Mouse (Mus musculus): ENCODE results near the gene Creb3.
"Not testable (repeated sequence)": the region's sequence is repeated elsewhere in the genome, so short reads cannot be mapped to it uniquely, and the experiment has no call there.

The Creb3 gene

DNA sequence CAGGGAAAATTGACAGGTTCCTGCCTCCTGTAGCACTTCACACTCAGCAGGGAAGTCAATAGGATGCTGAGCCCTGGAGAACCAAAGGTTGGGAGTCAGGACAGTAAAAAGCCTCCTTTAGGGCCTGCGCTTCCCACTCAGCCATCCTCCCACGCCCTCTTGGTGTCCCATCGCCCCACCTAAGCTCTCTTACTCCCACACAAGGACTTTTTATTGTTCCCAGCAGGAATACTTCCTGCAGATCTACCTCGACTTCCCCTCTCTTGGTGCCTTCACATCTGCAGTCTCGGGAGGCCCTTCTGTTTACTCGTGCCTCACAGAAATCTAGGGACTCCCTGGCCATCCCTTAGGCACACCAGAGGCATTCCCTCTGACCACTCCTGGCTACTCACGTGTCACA lies 21.3 kb downstream of the Creb3 start:
- DNase-seq (ENCODE audit: low read depth, low spot score), result no peak

DNA sequence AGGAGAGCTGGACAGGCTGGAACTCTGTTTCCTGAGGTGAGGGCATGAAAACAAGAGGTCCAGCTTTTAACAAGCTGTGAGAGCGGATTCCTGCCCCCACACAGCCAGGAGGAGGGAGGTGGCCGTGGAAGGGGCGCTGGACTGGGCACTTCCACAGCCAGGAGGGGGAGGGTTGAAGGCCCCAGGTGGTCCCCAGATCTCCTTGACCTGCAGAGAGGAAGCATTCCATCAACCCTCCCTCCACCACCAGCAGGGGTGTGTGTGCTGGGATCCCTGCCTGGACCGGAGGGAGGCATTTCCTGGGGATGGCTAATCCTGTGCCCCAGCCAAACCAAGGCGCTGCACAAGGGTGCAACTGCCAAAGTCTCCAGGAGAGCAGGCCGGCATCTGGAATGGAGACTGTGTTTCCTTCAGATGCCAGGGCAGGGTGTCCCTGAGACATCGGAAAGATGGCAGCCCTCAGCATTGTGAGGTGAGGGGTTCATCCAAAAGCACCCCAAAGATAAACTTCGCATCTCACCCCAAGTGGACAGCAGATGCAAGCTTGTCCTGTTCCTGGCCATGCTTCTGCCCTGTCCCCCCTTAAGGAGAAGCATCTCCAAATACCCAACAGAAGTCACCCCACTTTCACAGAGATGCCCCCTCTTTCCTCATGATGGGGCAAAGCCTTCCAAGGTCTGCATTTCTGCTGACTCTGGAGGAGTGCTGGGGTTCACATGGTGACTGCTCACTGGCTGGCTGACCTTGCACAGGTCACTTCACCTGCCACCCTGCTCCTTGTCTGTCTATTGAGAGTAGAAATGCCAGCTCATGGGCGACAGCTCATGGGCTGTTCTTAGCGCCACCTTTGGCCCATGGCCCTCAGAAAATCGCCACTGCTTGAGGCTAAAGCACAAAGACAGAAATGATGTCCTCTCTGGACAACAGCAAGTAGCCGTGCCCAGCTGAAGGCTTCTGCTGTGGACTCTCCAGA lies 22.6 kb downstream of the Creb3 start, which contains the start of gene Msmp:
Gene Msmp, minus strand, starts transcription at position 51 of the 973 bp plus-strand sequence.
- no peak for DNase-seq (ENCODE audit: low read depth, low spot score)

DNA sequence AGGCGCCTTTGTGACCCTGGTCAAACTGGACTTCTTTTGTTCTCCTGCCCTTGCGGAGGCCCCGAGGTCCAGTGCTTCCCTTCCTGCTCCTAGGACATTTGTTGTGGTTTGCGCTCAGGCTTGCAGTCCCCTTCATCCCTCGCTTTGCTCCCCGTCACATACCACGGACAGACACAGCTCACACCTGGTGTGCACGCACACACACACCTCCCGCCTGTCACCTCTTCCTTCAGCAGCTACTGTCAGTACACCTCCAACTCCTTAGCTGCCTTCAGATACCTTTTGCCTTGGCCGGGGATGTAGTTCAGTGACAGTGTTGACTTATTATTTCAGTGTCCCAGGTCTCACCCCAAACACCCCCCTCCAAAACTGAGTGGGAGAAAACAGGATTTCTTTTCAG lies 23.6 kb downstream of the Creb3 start:
- DNase-seq (ENCODE audit: low read depth, low spot score), result no peak

DNA sequence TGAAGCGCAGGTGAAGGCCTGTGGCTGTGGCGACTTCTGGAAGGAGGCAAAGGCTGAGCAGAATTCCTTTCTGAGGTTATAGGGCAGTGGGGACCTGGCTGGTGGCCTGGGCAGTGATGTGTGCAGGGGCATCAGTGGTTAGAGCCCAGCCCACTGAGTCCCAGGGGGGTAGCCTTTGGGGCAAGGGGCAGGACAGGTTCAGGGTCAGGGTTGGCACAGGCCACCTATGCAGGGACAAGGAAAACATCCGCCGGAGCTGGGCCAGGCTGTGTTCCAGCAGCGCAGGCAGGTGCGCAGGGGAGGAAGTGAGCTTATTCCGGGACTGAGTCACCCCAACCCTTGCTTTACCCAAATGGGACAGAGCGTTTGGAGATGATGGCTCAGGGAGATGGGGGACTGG lies 24.3 kb downstream of the Creb3 start:
- no peak for DNase-seq (ENCODE audit: low read depth, low spot score)

DNA sequence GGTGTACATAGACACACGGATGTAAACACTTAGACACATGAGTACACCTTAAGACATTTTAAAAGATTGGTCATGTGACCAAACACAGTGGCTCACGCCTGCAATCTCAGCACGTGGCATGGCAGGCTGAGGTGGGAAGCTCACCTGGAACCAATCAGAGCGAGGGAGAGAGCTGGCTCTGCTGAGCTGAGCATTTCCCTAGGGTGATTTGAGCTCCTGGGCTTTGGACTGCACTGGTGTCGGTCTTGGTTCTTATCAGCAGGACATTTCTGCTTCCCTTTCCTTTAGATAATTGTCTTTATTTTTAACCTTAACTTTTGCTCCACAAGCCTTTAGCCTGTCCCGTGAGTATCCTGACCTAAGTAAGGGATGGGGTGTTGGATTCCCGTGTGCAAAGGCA lies 25.5 kb downstream of the Creb3 start:
- no peak for DNase-seq (ENCODE audit: low read depth, low spot score)

DNA sequence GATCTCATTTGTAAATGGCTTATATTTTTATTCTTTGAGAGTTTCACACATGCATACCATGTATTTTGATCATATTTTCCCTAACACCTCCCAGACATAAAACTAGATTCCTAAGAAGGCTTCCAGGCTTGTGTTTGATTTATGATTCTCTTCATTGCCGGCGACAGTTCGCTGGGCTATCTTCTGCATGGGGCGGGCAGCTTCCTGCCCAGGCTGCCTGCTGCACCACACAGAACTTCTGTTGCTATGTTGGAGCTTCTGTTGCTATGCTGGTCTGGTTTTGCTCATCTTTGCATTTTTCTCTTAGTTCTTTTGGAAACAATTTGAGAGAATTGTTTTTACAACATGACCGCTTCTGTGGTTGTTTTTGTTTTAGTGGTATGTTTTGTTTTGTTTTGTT lies 29.4 kb downstream of the Creb3 start:
- no peak for DNase-seq (ENCODE audit: low read depth, low spot score)

DNA sequence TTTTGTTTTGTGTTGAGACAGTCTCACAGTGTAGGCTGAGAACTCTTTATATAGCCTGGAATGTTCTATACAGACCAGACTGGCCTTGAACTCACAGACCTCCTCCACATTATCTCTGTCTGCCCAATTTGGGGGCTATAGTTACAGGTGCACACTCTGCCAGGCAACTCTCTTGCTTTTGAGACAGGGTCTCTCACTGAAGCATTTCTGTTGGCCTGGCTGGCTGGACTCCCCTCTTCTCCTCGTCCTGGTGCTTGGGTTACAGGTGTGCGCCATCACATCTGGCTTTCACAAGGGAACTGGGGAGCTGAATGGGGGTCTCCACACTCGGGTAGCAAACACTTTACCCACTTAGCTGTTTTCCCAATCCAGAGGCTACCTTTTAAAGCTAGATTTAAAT lies 29.8 kb downstream of the Creb3 start:
- no peak for DNase-seq (ENCODE audit: low read depth, low spot score)

DNA sequence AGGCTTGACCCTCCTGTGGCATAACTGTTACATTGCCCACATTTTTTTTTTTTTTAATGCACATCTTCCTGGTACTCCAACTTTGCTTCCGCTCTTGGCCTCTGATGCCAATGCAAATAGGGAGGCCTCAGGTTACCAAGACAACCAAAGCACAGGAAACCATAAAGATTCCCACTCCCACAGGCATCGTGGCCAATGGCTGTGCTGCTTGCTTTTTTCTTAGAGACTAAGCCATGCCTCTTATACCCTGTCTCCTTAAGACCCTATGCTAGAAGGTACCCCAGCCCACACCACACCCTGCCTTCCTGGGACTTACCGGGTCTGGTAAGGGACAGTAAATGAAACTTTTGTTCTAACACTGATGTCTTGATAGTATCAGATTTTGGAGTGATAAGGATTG lies 31.3 kb downstream of the Creb3 start:
- no peak for DNase-seq (ENCODE audit: low read depth, low spot score)

DNA sequence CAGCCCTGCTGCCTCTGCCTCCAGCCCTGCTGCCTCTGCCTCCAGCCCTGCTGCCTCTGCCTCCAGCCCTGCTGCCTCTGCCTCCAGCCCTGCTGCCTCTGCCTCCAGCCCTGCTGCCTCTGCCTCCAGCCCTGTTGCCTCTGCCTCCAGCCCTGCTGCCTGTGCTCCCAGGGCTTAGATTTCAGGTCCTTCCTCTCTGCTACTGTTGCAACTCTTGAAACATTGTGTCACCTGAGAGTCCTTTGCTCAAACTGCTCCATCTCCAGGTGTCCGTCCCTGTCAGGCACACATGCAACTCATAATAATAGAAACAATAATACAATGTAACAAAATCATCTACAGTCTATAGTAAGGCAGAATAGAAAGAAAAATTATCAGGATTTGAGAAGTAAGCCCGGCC lies 34.5 kb downstream of the Creb3 start:
- not testable (repeated sequence) for DNase-seq (ENCODE audit: low read depth, low spot score)

DNA sequence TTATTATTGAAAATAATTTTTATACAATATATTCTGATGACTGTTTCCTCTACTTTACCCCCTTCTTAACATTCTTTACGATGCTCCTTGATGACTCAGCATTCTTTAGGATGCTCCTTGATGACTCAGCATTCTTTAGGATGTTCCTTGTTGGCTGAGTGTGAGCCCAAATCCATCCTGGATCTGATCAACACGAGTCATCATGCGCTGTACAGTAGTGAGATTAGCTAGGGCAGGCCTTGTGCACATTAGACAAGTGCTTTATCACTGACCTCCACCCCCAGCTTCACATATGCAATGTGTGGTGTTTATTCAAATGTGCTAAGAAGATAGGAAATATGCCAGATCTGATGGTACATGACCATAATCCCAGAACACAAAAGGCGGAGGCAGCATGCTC lies 36.1 kb downstream of the Creb3 start:
- DNase-seq (ENCODE audit: low read depth, low spot score), result no peak

DNA sequence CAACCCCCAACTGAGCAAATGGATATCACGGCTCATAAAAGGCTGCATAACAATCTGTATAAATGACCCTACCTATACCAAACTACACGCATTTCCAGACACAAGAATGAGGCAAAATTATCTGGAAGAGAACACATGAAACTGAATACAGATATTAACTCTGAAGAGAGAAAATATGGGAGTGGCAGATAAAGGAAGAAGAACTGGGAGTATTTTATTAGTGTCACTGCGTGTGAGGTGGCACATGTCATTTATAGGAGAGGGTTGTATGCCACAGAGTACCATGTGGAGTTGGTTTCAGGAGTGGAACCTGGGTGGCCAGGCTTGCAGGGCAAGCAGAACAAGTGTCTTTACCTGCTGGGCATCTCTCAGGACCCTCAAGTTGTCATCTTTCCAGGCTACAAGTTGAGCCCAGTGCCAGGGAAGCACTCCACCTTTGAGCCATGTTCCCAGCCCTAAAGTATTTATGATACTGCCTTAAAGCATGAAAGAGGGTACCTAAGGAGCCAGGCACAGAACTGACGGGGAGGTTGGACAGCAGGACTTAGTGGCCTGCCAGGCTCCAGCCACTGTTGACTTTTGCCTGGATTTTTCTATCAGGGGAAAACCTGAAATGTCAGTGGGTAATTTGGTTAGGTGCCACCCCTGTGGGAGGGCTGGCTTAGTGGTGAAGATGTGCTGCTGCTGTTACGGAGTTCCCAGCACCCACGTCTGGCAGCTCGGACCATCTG lies 36.7 kb downstream of the Creb3 start:
- no peak for DNase-seq (ENCODE audit: low read depth, low spot score)

DNA sequence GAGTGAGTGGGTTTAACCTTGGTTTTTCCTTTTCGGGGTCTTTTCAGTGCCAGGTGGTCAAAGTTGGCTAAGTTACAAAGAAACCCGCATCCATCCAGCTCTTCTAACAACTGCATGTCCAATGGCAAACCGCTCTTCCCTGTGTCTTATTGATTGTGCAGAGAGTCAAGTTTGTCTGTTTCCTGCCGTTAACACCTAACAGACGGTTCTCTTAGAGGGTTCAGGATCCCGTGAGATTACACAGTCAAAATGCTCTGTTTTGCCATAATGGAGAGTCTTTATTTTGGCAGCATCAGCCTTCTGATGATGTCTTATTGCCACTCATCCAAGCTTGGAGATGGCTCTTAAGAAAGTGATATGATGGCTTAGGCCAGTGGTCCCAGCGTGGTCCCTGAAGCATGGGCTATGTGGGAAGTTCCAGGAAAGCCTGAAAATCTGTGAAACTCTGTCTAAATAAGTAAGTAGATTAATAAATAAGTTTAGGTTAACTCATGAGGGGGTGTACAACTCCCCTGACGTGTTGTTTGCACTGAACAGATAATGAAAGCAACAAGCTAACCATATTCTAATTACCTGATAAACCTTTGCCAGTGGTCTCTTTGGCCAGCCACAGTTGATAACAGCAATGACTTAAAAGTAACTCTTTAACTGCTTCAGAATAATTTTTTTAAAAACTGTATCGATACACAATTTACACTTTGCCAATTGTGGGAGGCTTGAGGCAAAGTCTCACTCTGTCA lies 38.2 kb downstream of the Creb3 start:
- no peak for DNase-seq (ENCODE audit: low read depth, low spot score)

DNA sequence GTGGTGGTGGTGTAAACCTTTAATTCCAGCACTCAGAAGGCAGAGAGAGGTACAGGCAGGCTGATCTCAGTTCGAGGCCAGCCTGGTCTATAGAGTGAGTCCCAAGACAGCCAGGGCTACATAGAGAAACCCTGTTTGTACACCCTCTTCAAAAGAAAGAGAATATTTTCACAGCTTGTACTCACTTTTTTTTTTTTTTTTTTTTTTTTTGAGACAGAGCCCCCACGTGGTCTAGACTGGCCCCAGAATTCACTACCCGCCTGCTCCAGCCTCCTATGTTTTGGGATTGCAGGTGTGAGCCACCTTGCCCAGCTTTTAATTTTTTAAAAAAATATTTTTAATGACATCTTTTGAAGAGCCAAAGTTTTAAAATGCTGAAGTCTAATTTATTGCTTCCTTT lies 42.0 kb downstream of the Creb3 start:
- no peak for DNase-seq (ENCODE audit: low read depth, low spot score)

DNA sequence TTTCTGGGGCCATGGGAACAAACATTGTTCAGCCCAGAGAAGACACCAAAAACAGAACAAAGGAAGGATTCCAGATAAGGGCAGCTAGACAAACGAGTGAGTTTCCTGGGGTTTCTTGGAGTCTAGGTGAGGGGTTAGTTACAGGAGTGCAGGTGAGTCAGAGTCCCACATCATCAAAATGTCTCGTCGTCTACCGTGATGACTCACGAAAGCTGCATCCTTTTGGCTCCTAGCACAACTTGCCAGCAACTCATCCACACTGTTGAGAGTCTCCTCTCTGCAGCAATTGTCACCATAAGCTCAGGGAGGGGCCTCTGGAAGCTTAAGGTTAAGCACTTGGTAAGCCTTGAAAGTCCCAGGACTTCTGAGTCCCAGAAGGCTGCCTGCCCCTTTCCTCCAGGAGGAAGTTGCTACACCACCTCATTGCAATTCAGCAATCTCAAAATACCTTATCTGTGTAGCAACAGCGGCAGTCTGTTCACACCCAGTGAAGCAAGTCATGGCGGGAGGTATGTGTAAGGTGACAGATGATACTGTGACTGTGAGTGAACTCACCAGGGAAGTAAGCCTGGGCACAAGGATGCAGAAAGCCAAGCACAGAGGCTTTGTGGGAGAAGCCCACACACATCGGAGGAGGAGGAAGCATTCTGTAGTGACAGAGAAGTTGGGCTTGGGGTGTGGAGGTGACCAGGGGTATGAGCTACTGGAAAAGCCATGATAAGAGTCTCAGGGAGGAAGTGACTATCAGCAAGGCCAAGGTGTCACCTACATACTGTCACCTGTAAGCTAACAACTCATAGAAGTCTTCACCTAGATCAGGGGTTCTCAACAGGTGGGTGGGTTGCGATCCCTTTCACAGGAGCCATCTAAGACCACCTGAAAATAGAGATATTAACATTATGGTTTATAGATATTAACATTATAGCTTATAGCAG lies 42.9 kb downstream of the Creb3 start:
- no peak for DNase-seq (ENCODE audit: low read depth, low spot score)

DNA sequence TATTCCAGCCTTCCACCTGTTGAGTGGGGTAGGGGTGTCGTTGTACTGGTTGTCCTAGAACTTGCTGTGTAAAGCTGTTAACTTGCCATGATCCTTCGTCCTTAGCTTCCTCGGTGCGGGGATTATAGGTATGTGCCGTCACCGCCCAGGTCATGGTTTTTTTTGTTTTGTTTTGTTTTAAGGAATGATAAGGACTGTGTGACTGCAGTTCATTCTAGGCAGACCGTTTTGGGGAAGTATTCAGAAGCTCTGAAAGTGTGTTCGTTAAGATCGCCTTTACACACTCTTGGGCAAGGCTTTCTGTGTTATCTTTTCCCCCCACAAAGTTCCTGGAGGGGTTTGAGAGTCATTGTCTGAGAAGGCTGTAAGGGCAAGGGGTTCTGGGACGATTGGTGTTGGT lies 50.4 kb downstream of the Creb3 start:
- no peak for DNase-seq (ENCODE audit: low read depth, low spot score)

DNA sequence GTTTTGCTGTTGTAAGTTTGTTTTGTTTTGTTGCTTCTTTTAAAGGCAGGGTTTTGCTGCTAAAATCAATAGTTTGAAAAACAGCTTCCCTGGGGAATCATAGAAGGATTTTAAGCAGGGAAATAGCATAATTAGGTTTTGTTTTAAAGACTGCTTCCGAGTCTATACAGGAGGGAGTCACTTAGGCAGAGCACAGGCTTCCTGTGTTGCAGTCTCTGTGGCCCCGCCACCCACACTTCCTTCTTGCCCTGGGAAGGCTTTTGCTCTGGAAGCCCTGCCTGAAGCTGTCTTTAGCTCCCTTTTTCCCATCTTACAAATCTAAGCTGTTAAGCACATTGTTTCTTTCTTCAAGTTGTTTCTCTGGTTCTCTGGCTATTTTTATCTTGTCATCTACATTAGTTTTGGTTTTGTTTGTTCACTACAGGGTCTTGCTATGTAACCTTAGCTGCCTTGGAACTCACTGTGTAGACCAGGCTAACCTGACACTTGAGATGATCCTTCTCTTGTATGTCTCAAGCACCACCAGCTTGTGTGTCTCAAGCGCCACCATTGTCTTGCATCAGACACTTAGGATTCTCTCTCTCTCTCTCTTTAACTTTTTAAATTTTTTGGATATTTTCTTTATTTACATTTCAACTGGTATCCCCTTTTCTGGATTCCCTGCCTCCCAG lies 51.1 kb downstream of the Creb3 start:
- DNase-seq (ENCODE audit: low read depth, low spot score), result no peak
